Mouse (Mus musculus): ENCODE measurements around the gene Hist2h3c1.

GRCm38 (mm10) chr3:96267541-96267940, 21.1 kb downstream of the Hist2h3c1 start:
- TF ChIP-seq CTCF (IDR thresholded peaks at IDR 0.05; ENCODE audit: extremely low read depth, insufficient read depth, low read length) (no peak), POLR2A (IDR thresholded peaks at IDR 0.05; ENCODE audit: extremely low read depth, insufficient read depth, low read length) (no peak)
